8 mouse cellular contexts compared by ENCODE assay signal in the genomic region with DNA sequence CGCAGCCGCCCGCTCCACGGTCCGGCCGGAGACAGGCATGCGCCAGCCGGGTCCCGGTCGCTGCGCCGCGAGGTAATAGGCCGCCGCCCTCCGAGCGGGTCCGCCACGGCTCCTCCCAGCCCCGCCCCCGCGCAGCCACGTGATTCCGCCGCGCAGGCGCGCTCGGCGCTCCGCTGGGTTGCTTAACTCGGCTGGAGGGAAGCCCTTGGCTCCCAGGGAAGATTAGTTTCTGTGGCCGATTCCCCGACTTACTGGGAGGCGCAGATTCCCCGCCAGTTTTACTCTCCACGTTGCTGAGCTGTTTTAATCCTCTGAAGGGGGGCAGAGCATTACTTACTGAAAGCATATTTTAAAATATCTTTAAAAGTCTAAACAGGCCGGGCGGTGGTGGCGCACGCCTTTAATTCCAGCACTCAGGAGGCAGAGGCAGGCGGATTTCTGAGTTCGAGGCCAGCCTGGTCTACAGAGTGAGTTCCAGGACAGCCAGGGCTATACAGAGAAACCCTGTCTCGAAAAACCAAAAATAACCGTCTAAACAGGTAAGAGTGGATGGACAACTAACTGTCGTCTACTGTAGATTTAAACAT. TPM values are rescaled to one million over a fixed set of nuclear protein-coding genes. Genes with fewer than 3 reads are reported as not detected.
DNase-seq lines count a peak whose midpoint lies in the region; ATAC-seq and TF ChIP-seq lines count a peak whose summit lies in the region.

Gene Slc35e3 (minus strand): TSS at position 69 of the 587 bp plus-strand sequence.

- peaks cover 17% of the 10 kb centered on the region; the same call in 1 of the 2 replicates for H3K36me3 ChIP-seq in macrophage (ENCODE audit: inconsistent target)

- DNase-seq in gastrocnemius, adult 8-10 months (ENCODE audit: low spot score in 2 of 2) = peak; percentile 87 to 93
- peak; percentile 54 for DNase-seq in hindlimb bud, embryonic 11.5 days (ENCODE audit: extremely low spot score, low read depth, low spot score)
- peak; percentile 95 to 99 for DNase-seq in left cerebral cortex, adult 2 months (ENCODE audit: extremely low spot score in 1 of 2, low spot score in 2 of 2)
- DNase-seq in retina, postnatal 7 days (ENCODE audit: low read depth, low spot score) = peak; percentile 96
- DNase-seq in urinary bladder, adult 18-20 months (ENCODE audit: low spot score in 2 of 2) = peak; percentile 96 to 98

- H3K4me1 ChIP-seq in cortical plate, adult 2 months (ENCODE audit: control insufficient read depth, insufficient read depth, low read length) = 0 out of 2 replicates have a peak, but pooled peaks cover 1% of the 10 kb centered on the region

- peak within 1 kb of the TSS; percentile 94 for H3K4me3 ChIP-seq in cortical plate, adult 2 months (ENCODE audit: insufficient read depth, low read length)
- H3K4me3 ChIP-seq in left cerebral cortex, adult 2 months = peak within 1 kb of the TSS; percentile 48
- peak within 1 kb of the TSS; percentile 47 for H3K4me3 ChIP-seq in macrophage (ENCODE audit: inconsistent target)

- intact Hi-C loops in left cerebral cortex, adult 2 months (cut with DNase I) = no loop called here

- H3K79me2 ChIP-seq in macrophage (ENCODE audit: inconsistent target) = no peaks in the 10 kb centered on the region; the same call in 1 of the 2 replicates

- peak; percentile 95 for ATAC-seq in activated CD4-positive, CD25-positive, alpha-beta regulatory T cell, adult 4 months

- no peak for TF ChIP-seq CTCF in cortical plate, adult 2 months (IDR thresholded peaks at IDR 0.05; ENCODE audit: extremely low read depth, insufficient read depth, low read length)
- TF ChIP-seq CTCF in left cerebral cortex, adult 2 months (IDR thresholded peaks at IDR 0.05) = no peak

- TF ChIP-seq POLR2A in cortical plate, adult 2 months (IDR thresholded peaks at IDR 0.05; ENCODE audit: extremely low read depth, insufficient read depth, low read length) = peak; percentile 62

- no peak within 1 kb of the TSS for H3K27ac ChIP-seq in cortical plate, adult 2 months (ENCODE audit: insufficient read depth, low read length)
- H3K27ac ChIP-seq in left cerebral cortex, adult 2 months = peak within 1 kb of the TSS; percentile 75
- peak within 1 kb of the TSS; percentile 34 for H3K27ac ChIP-seq in macrophage

- 6% methylated on average over 32 of the region's 46 CpGs for WGBS in macrophage (ENCODE audit: missing documents)

RNA-seq across cellular contexts. Expression of gene Slc35e3, which starts in this region (rescaled TPM):
- polyA plus RNA-seq in activated CD4-positive, CD25-positive, alpha-beta regulatory T cell, adult 4 months (2017; shearing (Covaris generic)) = 1 to 10 TPM; 1.7 TPM
- polyA plus RNA-seq in cortical plate, adult 2 months (2012; rRNA removed) = 20.0 and 21.0 TPM in 2 replicates
- 1 to 10 TPM; 4.1 to 4.7 (median 4.4) TPM for total RNA-seq in gastrocnemius, adult 8-10 months (2022)
- total RNA-seq in left cerebral cortex, adult 2 months (2021) = 10 to 100 TPM; 27.7 to 28.8 TPM
- total RNA-seq in macrophage (2018; cell fraction: chromatin; rRNA removed) = 10 to 100 TPM in 9 of 26 experiments, 1 to 10 TPM in 17; 5.3 to 16.2 (median 8.5) TPM
- total RNA-seq in macrophage (2018; cell fraction: cytosol; rRNA removed) = 10 to 100 TPM in 7 of 26 experiments, 1 to 10 TPM in 19; 6.6 to 12.5 (median 8.7) TPM
- 10 to 100 TPM in 25 of 26 experiments, 1 to 10 TPM in 1; 9.2 to 24.5 (median 13.9) TPM for total RNA-seq in macrophage (2018; cell fraction: nucleus; rRNA removed)
- polyA plus RNA-seq in macrophage (2018) = 6.8 to 12.7 TPM (median 9.9 TPM) in 3 replicates

Comparison
In these comparisons a context has a peak if more than half of its experiments do, and no peak if none do; other contexts are left out.
1. RNA of gene Slc35e3 (total RNA-seq): 27.7 to 28.8 TPM in left cerebral cortex, adult 2 months; 4.1 to 4.7 TPM in gastrocnemius, adult 8-10 months; every median in the first group is over 4 times any median in the second.
2. Peak in every context shown above with its lines, with median percentiles within 50 percentile points of each other: H3K4me3 ChIP-seq and DNase-seq.